Mouse (Mus musculus) limb, embryonic 13.5 days (tissue): ENCODE measurements at regions not wholly inside any gene's neighbourhood (a gene's known extent, or its start where the extent isn't known, plus 50 kb on each side); places are given as distances from the start of the nearest gene placed in this dataset.
A peak's percentile ranks its signal among the peaks of the same experiment; 100 is the strongest.

Source experiments
- ATAC-seq: fragments of 200-750 bp; cut with Nextera tagmentation; 2 replicates; pipeline ENCODE4 v1.8.0; 2017; ENCODE audit warnings: low read depth, moderate number of reproducible peaks, moderate TSS enrichment; ENCODE audit not compliant: low FRiP score
- H3K27ac ChIP-seq: fragments of 300-500 bp; sonication (generic); 2 replicates; pipeline ENCODE4 v1.5.1; 2015; ENCODE audit warnings: inconsistent platforms, mild to moderate bottlenecking, moderate library complexity
- H3K27me3 ChIP-seq: fragments of 300-500 bp; sonication (generic); 2 replicates; pipeline ENCODE4 v1.6.1; 2015; ENCODE audit warnings: mild to moderate bottlenecking, inconsistent platforms
- H3K36me3 ChIP-seq: fragments of 300-500 bp; sonication (generic); 2 replicates; pipeline ENCODE4 v1.6.1; 2015; ENCODE audit warnings: inconsistent platforms, mild to moderate bottlenecking, moderate library complexity
- H3K4me1 ChIP-seq: fragments of 300-500 bp; sonication (generic); 2 replicates; pipeline ENCODE4 v1.6.1; 2015; ENCODE audit warnings: inconsistent platforms
- H3K4me2 ChIP-seq: fragments of 300-500 bp; sonication (generic); replicated peaks from 2 replicates; pipeline ENCODE4 v1.6.1; 2015; ENCODE audit warnings: inconsistent platforms, mild to moderate bottlenecking, moderate library complexity
- H3K4me3 ChIP-seq: fragments of 300-500 bp; sonication (generic); 2 replicates; pipeline ENCODE4 v1.5.1; 2015; ENCODE audit warnings: moderate library complexity, mild to moderate bottlenecking, inconsistent platforms
- H3K9ac ChIP-seq: fragments of 300-500 bp; sonication (generic); 2 replicates; pipeline ENCODE4 v1.6.1; 2015; ENCODE audit warnings: mild to moderate bottlenecking, inconsistent platforms
- H3K9me3 ChIP-seq: fragments of 300-500 bp; sonication (generic); 2 replicates; pipeline ENCODE4 v1.6.1; 2016; ENCODE audit warnings: inconsistent platforms
- WGBS: fragments of 180-500 bp; shearing (Covaris S2); methylation state at CpG from one replicate; pipeline ENCODE4 v1.1.7; 2015; 5-methylcytosine and 5-hydroxymethylcytosine counted together

GRCm38 (mm10) chr13:90729078-90729477, 176.1 kb downstream of the Atp6ap1l start:
- Histone ChIP-seq H3K9me3 (no peaks in the 10 kb centered on the region), H3K27ac (no peak overlapping the region), H3K4me2 (no peak overlapping the region), H3K27me3 (no peaks in the 10 kb centered on the region), H3K4me3 (no peak overlapping the region), H3K9ac (no peak overlapping the region), H3K4me1 (no peaks in the 10 kb centered on the region), H3K36me3 (no peaks in the 10 kb centered on the region)
- ATAC-seq: no peak

- H3K27ac ChIP-seq: no peak overlapping the region
- H3K4me3 ChIP-seq: no peak overlapping the region
- no peaks in the 10 kb centered on the region for H3K9me3 ChIP-seq
- H3K4me1 ChIP-seq: peaks cover 5% of the 10 kb centered on the region
- H3K4me2 ChIP-seq: no peak overlapping the region
- WGBS: 57% methylated on average over 4 of the region's 4 CpGs
- ATAC-seq: no peak
- H3K9ac ChIP-seq: no peak overlapping the region
- H3K27me3 ChIP-seq: no peaks in the 10 kb centered on the region
- H3K36me3 ChIP-seq: no peaks in the 10 kb centered on the region
These were observed 177.3 kb downstream of the Atp6ap1l start for GRCm38 (mm10) chr13:90727816-90728215.

DNA sequence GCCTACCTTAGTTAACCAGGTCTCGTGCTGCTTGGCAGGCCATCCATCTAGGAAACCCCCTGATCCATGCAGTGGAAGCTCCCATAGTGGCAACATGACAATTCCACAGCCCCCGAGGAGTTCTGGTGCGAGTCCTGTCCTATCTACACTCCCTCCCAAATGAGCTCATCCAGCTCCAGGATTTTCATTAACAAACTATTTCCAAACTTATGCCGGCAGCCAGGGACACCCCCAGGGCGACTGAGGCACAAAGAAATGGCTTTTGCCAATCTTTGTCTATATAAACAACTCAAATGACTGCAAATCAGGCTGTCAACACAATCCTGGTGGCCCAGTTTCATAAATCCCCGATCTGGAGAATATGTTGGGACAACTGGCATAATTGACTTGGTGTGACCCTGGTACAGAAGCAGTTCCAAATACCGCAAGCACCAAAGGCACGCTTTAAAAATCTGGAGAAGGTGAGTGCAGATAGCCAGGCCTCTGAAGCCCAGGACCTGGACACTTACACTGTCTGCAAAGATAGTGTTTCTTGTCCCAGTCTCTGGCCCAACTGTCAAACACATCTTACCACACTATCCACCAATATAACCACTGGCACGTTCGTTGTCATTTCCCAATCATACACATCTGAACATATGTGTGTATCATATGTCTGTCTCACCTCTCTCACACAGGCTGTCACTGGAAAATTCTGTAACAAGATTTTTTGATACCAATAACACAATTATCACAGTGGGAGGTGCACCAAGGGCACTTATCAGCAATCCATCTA, 179.9 kb downstream of the Atp6ap1l start:
- Histone ChIP-seq H3K9me3 (no peaks in the 10 kb centered on the region), H3K4me2 (no peak overlapping the region), H3K36me3 (no peaks in the 10 kb centered on the region), H3K9ac (no peak overlapping the region), H3K27ac (no peak overlapping the region), H3K4me3 (no peak overlapping the region), H3K27me3 (no peaks in the 10 kb centered on the region), H3K4me1 (peaks cover 10% of the 10 kb centered on the region)
- ATAC-seq: no peak
- 85% methylated on average over 10 of the region's 10 CpGs for WGBS

- no peaks in the 10 kb centered on the region for H3K27me3 ChIP-seq
- no peak overlapping the region for H3K9ac ChIP-seq
- H3K9me3 ChIP-seq: no peaks in the 10 kb centered on the region
- no peak for ATAC-seq
- H3K4me3 ChIP-seq: no peak overlapping the region
- no peak overlapping the region for H3K27ac ChIP-seq
- H3K4me1 ChIP-seq: peaks cover 10% of the 10 kb centered on the region
- WGBS: 90% methylated on average over 3 of the region's 3 CpGs
- no peak overlapping the region for H3K4me2 ChIP-seq
- H3K36me3 ChIP-seq: no peaks in the 10 kb centered on the region
These were observed 180.6 kb downstream of the Atp6ap1l start for GRCm38 (mm10) chr13:90724598-90724997.

DNA sequence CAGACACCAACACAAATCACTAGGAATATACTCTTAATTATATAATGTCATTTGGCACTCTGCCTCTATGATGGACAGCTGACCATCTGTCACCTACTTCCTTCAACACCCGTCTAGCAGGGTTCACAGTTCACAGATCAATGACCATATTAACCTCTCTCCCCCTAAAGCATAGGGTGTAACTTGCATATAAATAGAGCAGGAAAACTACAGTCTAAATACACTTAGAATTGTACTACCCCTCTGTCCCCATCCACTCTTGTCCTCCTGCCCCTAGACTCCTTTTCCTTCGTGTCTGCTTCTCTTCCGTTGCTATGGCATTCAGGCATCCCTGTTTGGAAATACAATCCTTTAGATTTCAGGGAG, 181.6 kb downstream of the Atp6ap1l start:
- no peaks in the 10 kb centered on the region for H3K9me3 ChIP-seq
- no peak for ATAC-seq
- no peak overlapping the region for H3K27ac ChIP-seq
- no peak overlapping the region for H3K4me3 ChIP-seq
- no peak overlapping the region for H3K9ac ChIP-seq
- H3K4me1 ChIP-seq: peaks cover 10% of the 10 kb centered on the region
- H3K4me2 ChIP-seq: no peak overlapping the region
- WGBS: 54% methylated on average over 3 of the region's 3 CpGs
- H3K27me3 ChIP-seq: no peaks in the 10 kb centered on the region
- H3K36me3 ChIP-seq: no peaks in the 10 kb centered on the region

GRCm38 (mm10) chr13:90722599-90723532, 182.3 kb downstream of the Atp6ap1l start:
- no peak overlapping the region for H3K4me3 ChIP-seq
- peaks cover 10% of the 10 kb centered on the region for H3K4me1 ChIP-seq
- H3K9me3 ChIP-seq: no peaks in the 10 kb centered on the region
- WGBS: 40% methylated on average over 8 of the region's 8 CpGs
- no peak overlapping the region for H3K27ac ChIP-seq
- ATAC-seq: no peak
- no peak overlapping the region for H3K4me2 ChIP-seq
- no peak overlapping the region for H3K9ac ChIP-seq
- H3K36me3 ChIP-seq: no peaks in the 10 kb centered on the region
- no peaks in the 10 kb centered on the region for H3K27me3 ChIP-seq

- no peaks in the 10 kb centered on the region for H3K36me3 ChIP-seq
- H3K27me3 ChIP-seq: no peaks in the 10 kb centered on the region
- 79% methylated on average over 2 of the region's 2 CpGs for WGBS
- peaks cover 4% of the 10 kb centered on the region; the same call in 1 of the 2 replicates for H3K4me1 ChIP-seq
- no peak overlapping the region for H3K4me2 ChIP-seq
- no peak overlapping the region for H3K4me3 ChIP-seq
- no peaks in the 10 kb centered on the region for H3K9me3 ChIP-seq
- H3K9ac ChIP-seq: no peak overlapping the region
- no peak overlapping the region for H3K27ac ChIP-seq
- ATAC-seq: no peak
These were observed 220.8 kb downstream of the Atp6ap1l start for GRCm38 (mm10) chr13:90684324-90684723.

DNA sequence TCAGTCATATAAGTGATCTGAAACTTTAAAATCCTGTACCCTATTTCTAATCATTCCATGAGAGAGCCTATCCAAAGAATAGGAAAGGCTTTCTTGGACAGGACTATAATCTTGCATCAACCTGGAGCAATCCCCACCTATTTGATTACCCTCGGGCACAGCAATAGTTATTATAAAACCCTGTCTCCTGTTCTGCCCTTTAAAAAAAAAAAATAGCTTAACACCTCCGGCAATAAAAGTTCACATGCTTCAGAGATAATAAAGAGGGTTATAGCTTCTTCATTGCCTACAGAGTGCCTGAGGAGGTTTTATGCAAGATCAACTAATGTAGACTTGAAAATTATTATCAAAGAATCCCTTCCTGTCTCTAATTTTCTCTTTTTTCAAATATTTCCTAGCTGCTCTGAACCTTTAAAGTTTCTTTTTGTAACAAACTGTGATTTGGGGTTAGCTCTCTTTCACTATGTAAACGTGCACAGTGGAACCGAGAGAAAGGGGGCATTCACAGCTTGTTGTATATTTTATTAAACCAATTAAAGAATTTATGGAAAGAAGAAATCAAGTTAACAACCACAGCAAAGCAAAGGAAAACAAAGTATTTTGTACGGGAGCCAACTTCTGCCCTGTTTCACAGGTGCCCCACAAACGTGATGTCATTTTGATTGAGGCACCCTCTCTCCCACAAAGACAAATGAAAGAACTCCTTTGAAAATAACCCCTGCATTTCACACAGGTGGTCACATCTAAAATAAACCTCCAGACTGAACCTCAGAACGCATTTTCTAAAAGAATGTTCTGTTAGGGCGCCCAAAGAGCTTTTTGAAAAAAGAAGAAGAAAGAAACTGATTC, 225.8 kb downstream of the Atp6ap1l start:
- H3K27me3 ChIP-seq: no peaks in the 10 kb centered on the region
- H3K4me3 ChIP-seq: no peak overlapping the region
- peak overlapping the region; percentile 22; the same call in 1 of the 2 replicates for H3K27ac ChIP-seq
- peaks cover 12% of the 10 kb centered on the region; the same call in 1 of the 2 replicates for H3K4me1 ChIP-seq
- WGBS: 17% methylated on average over 8 of the region's 8 CpGs
- peak overlapping the region; percentile 28 for H3K4me2 ChIP-seq
- peak; percentile 80 for ATAC-seq
- no peaks in the 10 kb centered on the region for H3K9me3 ChIP-seq
- no peaks in the 10 kb centered on the region for H3K36me3 ChIP-seq
- H3K9ac ChIP-seq: no peak overlapping the region

- peak; percentile 71; the same call in 1 of the 2 replicates for ATAC-seq
- H3K4me2 ChIP-seq: no peak overlapping the region
- H3K9me3 ChIP-seq: no peaks in the 10 kb centered on the region
- peaks cover 15% of the 10 kb centered on the region for H3K4me1 ChIP-seq
- H3K27ac ChIP-seq: peak overlapping the region; percentile 58; the same call in 1 of the 2 replicates
- no peaks in the 10 kb centered on the region for H3K27me3 ChIP-seq
- no peaks in the 10 kb centered on the region for H3K36me3 ChIP-seq
- WGBS: 59% methylated on average over 3 of the region's 3 CpGs
- H3K4me3 ChIP-seq: no peak overlapping the region
- H3K9ac ChIP-seq: no peak overlapping the region
These were observed 231.3 kb downstream of the Atp6ap1l start for GRCm38 (mm10) chr13:90673823-90674222.

GRCm38 (mm10) chr13:90673079-90673478, 232.1 kb downstream of the Atp6ap1l start:
- no peaks in the 10 kb centered on the region for H3K36me3 ChIP-seq
- ATAC-seq: peak; percentile 54; the same call in 1 of the 2 replicates
- H3K9ac ChIP-seq: no peak overlapping the region
- no peak overlapping the region for H3K4me3 ChIP-seq
- no peaks in the 10 kb centered on the region for H3K27me3 ChIP-seq
- peaks cover 11% of the 10 kb centered on the region; the same call in 1 of the 2 replicates for H3K4me1 ChIP-seq
- no peak overlapping the region; the same call in 1 of the 2 replicates for H3K27ac ChIP-seq
- WGBS: 57% methylated on average over 1 of the region's 1 CpGs
- no peak overlapping the region for H3K4me2 ChIP-seq
- H3K9me3 ChIP-seq: no peaks in the 10 kb centered on the region

DNA sequence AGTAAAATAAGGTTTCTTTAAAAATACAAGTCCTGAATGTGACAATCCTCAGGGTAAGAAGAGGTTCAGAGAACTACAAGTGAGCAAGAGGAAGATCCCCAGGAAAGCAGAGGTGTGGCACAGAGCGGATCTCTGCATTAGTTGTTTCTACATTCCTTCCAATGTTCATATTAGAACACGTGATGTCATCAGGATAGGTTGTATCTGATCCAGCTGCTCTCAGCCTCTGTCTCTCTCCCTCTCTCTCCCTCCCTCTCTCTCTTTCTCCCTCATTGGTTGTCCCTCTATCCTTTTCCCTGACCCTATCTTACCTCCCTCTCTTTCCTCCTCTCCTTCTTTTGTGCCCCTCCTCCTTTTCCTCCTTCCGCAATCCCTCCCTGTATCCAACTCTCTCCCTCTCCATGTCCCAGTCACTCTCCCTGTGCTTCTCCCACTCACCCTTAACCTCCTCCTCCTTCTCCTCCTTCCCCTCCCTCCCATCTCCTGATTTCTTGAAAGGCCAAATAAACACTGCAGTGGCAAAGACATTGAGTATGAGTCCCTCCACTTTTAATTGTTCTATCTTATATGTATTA, 243.5 kb downstream of the Atp6ap1l start:
- Histone ChIP-seq H3K4me1 (no peaks in the 10 kb centered on the region), H3K4me3 (no peak overlapping the region), H3K9ac (no peak overlapping the region), H3K27ac (no peak overlapping the region), H3K27me3 (no peaks in the 10 kb centered on the region), H3K36me3 (no peaks in the 10 kb centered on the region), H3K9me3 (no peaks in the 10 kb centered on the region), H3K4me2 (no peak overlapping the region)
- WGBS: 87% methylated on average over 3 of the region's 3 CpGs
- ATAC-seq: no peak
